Mouse (Mus musculus) ES-Bruce4 (cell line): ENCODE results near the gene Aim2.
A peak's percentile ranks its signal among the peaks of the same experiment; 100 is the strongest.

ENCODE experiments used
- CTCF ChIP-seq: IDR thresholded peaks from one replicate; pipeline ENCODE4 v1.8.1; 2011; ENCODE audit warnings: low read depth, low read length
- EP300 ChIP-seq: IDR thresholded peaks from 2 replicates; pipeline ENCODE4 v1.6.1; 2011; ENCODE audit warnings: low read depth, low read length; ENCODE audit not compliant: insufficient read depth
- POLR2A ChIP-seq: IDR thresholded peaks from one replicate; pipeline ENCODE4 v1.8.1; 2011; ENCODE audit warnings: low read length; ENCODE audit not compliant: insufficient read depth

GRCm38 (mm10) chr1:173456139-173456754 is 105.6 kb downstream of the Aim2 start:
- TF ChIP-seq CTCF = peak; percentile 23
- TF ChIP-seq POLR2A = no peak
- no peak for TF ChIP-seq EP300
